Mouse (Mus musculus): ENCODE results near the gene Iscu. TPM values are rescaled to one million over a fixed set of nuclear protein-coding genes. Genes with fewer than 3 reads are reported as not detected.

Gene Iscu
- polyA plus RNA-seq, 1 experiment from 2014 or later = 101 TPM

Other genes starting within 250 kb of the Iscu start
- gene Cmklr1, start 122.3 kb upstream of the Iscu start, polyA plus RNA-seq (2014; fragmentation: Nextera tagmentation; extraction: Ambion mirVana) = 1.6 and 1.7 TPM in 2 replicates
- gene 1700069L16Rik, start 48.0 kb upstream of the Iscu start, polyA plus RNA-seq (2014; fragmentation: Nextera tagmentation; extraction: Ambion mirVana) = not detected in 2 replicates
- gene Ficd, start 36.9 kb upstream of the Iscu start, polyA plus RNA-seq (2014; fragmentation: Nextera tagmentation; extraction: Ambion mirVana) = 5.0 and 5.8 TPM in 2 replicates
- gene Sart3, start 238 bp upstream of the Iscu start, polyA plus RNA-seq (2014; fragmentation: Nextera tagmentation; extraction: Ambion mirVana) = 27.3 and 38.8 TPM in 2 replicates
- gene Tmem119, start 27.8 kb downstream of the Iscu start, polyA plus RNA-seq (2014; fragmentation: Nextera tagmentation; extraction: Ambion mirVana) = 3.3 and 4.0 TPM in 2 replicates
- 1.8 and 1.9 TPM in 2 replicates for gene Selplg, start 59.9 kb downstream of the Iscu start, polyA plus RNA-seq (2014; fragmentation: Nextera tagmentation; extraction: Ambion mirVana)
- gene Coro1c, start 136.0 kb downstream of the Iscu start, polyA plus RNA-seq (2014; fragmentation: Nextera tagmentation; extraction: Ambion mirVana) = 169 and 193 TPM in 2 replicates
- 16.0 and 16.6 TPM in 2 replicates for gene Ssh1, start 221.1 kb downstream of the Iscu start, polyA plus RNA-seq (2014; fragmentation: Nextera tagmentation; extraction: Ambion mirVana)
- not detected in 2 replicates for gene Dao, start 231.0 kb downstream of the Iscu start, polyA plus RNA-seq (2014; fragmentation: Nextera tagmentation; extraction: Ambion mirVana)

Measured in forebrain, embryonic 14.5 days (tissue).